10 mouse cellular contexts compared by ENCODE assay signal in the genomic region with DNA sequence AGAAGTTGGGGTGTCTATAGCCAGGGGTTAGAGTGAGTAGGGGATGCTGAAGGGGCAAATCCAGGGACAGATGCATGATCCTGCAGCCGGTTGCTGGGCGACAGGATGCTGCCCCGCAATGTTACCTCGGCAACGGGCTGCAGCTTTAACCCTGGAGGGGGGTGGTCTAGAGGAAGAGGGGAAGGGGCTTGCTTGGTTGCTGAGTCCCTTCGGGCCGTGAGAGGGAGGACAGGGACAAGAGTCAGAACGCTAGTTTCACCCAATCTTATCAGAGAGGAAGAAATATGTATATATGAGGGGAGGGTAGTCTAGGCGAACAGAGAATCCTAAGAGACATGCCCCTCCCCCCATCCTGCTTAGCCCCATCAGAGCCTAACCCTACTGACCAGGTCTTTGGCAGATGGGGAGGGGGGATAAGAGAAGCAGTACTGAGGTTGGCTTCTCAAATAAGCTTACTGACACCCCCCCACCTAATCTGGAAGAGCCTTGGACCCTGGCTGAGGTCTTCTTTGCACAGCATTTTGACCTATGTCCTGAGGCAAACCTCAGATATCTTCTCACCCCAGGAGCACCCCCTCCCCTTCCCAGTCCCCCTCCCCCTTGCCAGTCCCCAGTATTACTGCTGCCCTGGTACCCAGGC. TPM values are rescaled to one million over a fixed set of nuclear protein-coding genes. Genes with fewer than 3 reads are reported as not detected.
A peak's percentile ranks its signal among the peaks of the same experiment; 100 is the strongest.
DNase-seq lines count a peak whose midpoint lies in the region; ATAC-seq and TF ChIP-seq lines count a peak whose summit lies in the region.
"Had no signal": no experiment of that assay in that cellular context is flagged by ENCODE, and none has a peak within 500 bp of the region (broad histone marks: within the 10 kb centered on the region; RNA-seq: fewer than 3 reads in every experiment).

No protein-coding gene starts in this region.

- no peak for TF ChIP-seq CTCF in cerebellum, adult 2 months (IDR thresholded peaks at IDR 0.05; ENCODE audit: borderline replicate concordance, insufficient read depth, low read depth, low read length)

- peak overlapping the region; percentile 90 for H3K9ac ChIP-seq in hindbrain, embryonic 11.5 days (ENCODE audit: low read depth, low read length)
- H3K9ac ChIP-seq in midbrain, embryonic 11.5 days (ENCODE audit: low read length), result peak overlapping the region; percentile 21; the same call in 1 of the 2 replicates

- H3K9me3 ChIP-seq in hindbrain, embryonic 11.5 days (ENCODE audit: control insufficient read depth, low read length), result no peaks in the 10 kb centered on the region
- H3K9me3 ChIP-seq in midbrain, embryonic 11.5 days (ENCODE audit: control insufficient read depth, low read length), result no peaks in the 10 kb centered on the region

- TF ChIP-seq POLR2A in cerebellum, adult 2 months (IDR thresholded peaks at IDR 0.05; ENCODE audit: borderline replicate concordance, insufficient read depth, low read length), result no peak

- H3K27ac ChIP-seq in cerebellum, adult 2 months (ENCODE audit: insufficient read depth, low read length), result no peak overlapping the region
- H3K27ac ChIP-seq in hindbrain, embryonic 11.5 days (ENCODE audit: low read depth, low read length), result peak overlapping the region; percentile 92; the same call in 1 of the 2 replicates
- H3K27ac ChIP-seq in midbrain, embryonic 11.5 days (ENCODE audit: low read depth, low read length), result peak overlapping the region; percentile 17; the same call in 1 of the 2 replicates

- H3K4me1 ChIP-seq in cerebellum, adult 2 months (ENCODE audit: control insufficient read depth, insufficient read depth, low read length), result peaks cover 5% of the 10 kb centered on the region
- H3K4me1 ChIP-seq in hindbrain, embryonic 11.5 days (replicated peaks; ENCODE audit: control insufficient read depth, insufficient read depth, low read length), result peaks cover 20% of the 10 kb centered on the region
- H3K4me1 ChIP-seq in midbrain, embryonic 11.5 days (ENCODE audit: control insufficient read depth, insufficient read depth, low read length), result peaks cover 38% of the 10 kb centered on the region

- H3K4me3 ChIP-seq in cerebellum, adult 2 months (replicated peaks; ENCODE audit: insufficient read depth, low read depth, low read length), result peak overlapping the region; percentile 98
- peak overlapping the region; percentile 85 for H3K4me3 ChIP-seq in hindbrain, embryonic 11.5 days (ENCODE audit: low read depth, low read length)
- H3K4me3 ChIP-seq in midbrain, embryonic 11.5 days (ENCODE audit: low read depth, low read length), result peak overlapping the region; percentile 62

- no peaks in the 10 kb centered on the region for H3K27me3 ChIP-seq in cerebellum, adult 2 months (ENCODE audit: control insufficient read depth, insufficient read depth, low read length)
- peaks cover 2% of the 10 kb centered on the region; the same call in 1 of the 2 replicates for H3K27me3 ChIP-seq in hindbrain, embryonic 11.5 days (ENCODE audit: control insufficient read depth, insufficient read depth, low read length)
- peaks cover 8% of the 10 kb centered on the region; the same call in 1 of the 2 replicates for H3K27me3 ChIP-seq in midbrain, embryonic 11.5 days (ENCODE audit: control insufficient read depth, insufficient read depth, low read length)

- ATAC-seq in cerebellum, adult (ENCODE audit: insufficient number of reproducible peaks, low FRiP score, low TSS enrichment), result no peak
- no peak for ATAC-seq in hindbrain, embryonic 11.5 days (ENCODE audit: low FRiP score)
- ATAC-seq in midbrain, embryonic 11.5 days (ENCODE audit: low FRiP score), result 0 out of 2 replicates have a peak, but pooled peaks have one; percentile 3
- no peak for ATAC-seq in megakaryocyte progenitor cell, adult 5-6 weeks (replicated peaks; ENCODE audit: poor library complexity)

- WGBS in cerebellum, adult 2 months, result 16% methylated on average over 9 of the region's 9 CpGs
- WGBS in hindbrain, embryonic 11.5 days, result 1% methylated on average over 9 of the region's 9 CpGs
- WGBS in midbrain, embryonic 11.5 days, result 0% methylated on average over 9 of the region's 9 CpGs

- H3K36me3 ChIP-seq in hindbrain, embryonic 11.5 days (ENCODE audit: control insufficient read depth, insufficient read depth, low read length), result peaks cover 4% of the 10 kb centered on the region; the same call in 1 of the 2 replicates
- H3K36me3 ChIP-seq in midbrain, embryonic 11.5 days (ENCODE audit: control insufficient read depth, insufficient read depth, low read length), result peaks cover 2% of the 10 kb centered on the region; the same call in 1 of the 2 replicates

- peak overlapping the region; percentile 92 for H3K4me2 ChIP-seq in hindbrain, embryonic 11.5 days (replicated peaks; ENCODE audit: low read depth, low read length)
- H3K4me2 ChIP-seq in midbrain, embryonic 11.5 days, result peak overlapping the region; percentile 87

- DNase-seq in cerebellum, adult 2 months, result no peak
- DNase-seq in Muller cell, postnatal 12 days (ENCODE audit: inconsistent ontology term), result peak; percentile 5
- peak; percentile 79 for DNase-seq in hindbrain, embryonic 11.5 days (ENCODE audit: low spot score)
- DNase-seq in midbrain, embryonic 11.5 days (ENCODE audit: low spot score, missing footprints), result peak; percentile 97
- no peak for DNase-seq in frontal cortex, adult 2 months (ENCODE audit: extremely low spot score in 1 of 2, low spot score in 1 of 2)
- DNase-seq in cerebellum, adult 11-12 months, result no peak

RNA-seq across cellular contexts. Expression of a gene that starts 2.1 kb away (rescaled TPM):
- 116 and 122 TPM in 2 replicates for polyA plus RNA-seq in cerebellum, adult 2 months (2012; rRNA removed)
- 11.5 and 16.1 TPM in 2 replicates for polyA plus RNA-seq in hindbrain, embryonic 11.5 days (2014; fragmentation: Nextera tagmentation; extraction: Ambion mirVana)
- 9.9 and 10.3 TPM in 2 replicates for polyA plus RNA-seq in midbrain, embryonic 11.5 days (2014; fragmentation: Nextera tagmentation; extraction: Ambion mirVana)
- 116 and 125 TPM in 2 replicates for polyA plus RNA-seq in frontal cortex, adult 2 months (2012; rRNA removed)
- total RNA-seq in megakaryocyte progenitor cell, adult 5-6 weeks (2015), result 8.4 and 10.8 TPM in 2 replicates
- 3.5 and 6.2 TPM in 2 replicates for total RNA-seq in megakaryocyte progenitor cell, adult 5-6 weeks (2017)
- total RNA-seq: neutrophil, adult 5-6 weeks had no signal

RNA-seq across cellular contexts. Expression of a gene that starts 2.9 kb away (rescaled TPM):
- polyA plus RNA-seq in cerebellum, adult 2 months (2012; rRNA removed), result 200 and 210 TPM in 2 replicates
- 268 and 276 TPM in 2 replicates for polyA plus RNA-seq in hindbrain, embryonic 11.5 days (2014; fragmentation: Nextera tagmentation; extraction: Ambion mirVana)
- 285 and 287 TPM in 2 replicates for polyA plus RNA-seq in midbrain, embryonic 11.5 days (2014; fragmentation: Nextera tagmentation; extraction: Ambion mirVana)
- 183 and 212 TPM in 2 replicates for polyA plus RNA-seq in frontal cortex, adult 2 months (2012; rRNA removed)
- 240 and 307 TPM in 2 replicates for total RNA-seq in megakaryocyte progenitor cell, adult 5-6 weeks (2015)
- total RNA-seq in megakaryocyte progenitor cell, adult 5-6 weeks (2017), result 174 and 238 TPM in 2 replicates

RNA-seq across cellular contexts. Expression of a gene that starts 10.7 kb away (rescaled TPM):
- 34.2 and 36.9 TPM in 2 replicates for polyA plus RNA-seq in cerebellum, adult 2 months (2012; rRNA removed)
- polyA plus RNA-seq in hindbrain, embryonic 11.5 days (2014; fragmentation: Nextera tagmentation; extraction: Ambion mirVana), result 62.2 and 62.6 TPM in 2 replicates
- 61.7 and 65.3 TPM in 2 replicates for polyA plus RNA-seq in midbrain, embryonic 11.5 days (2014; fragmentation: Nextera tagmentation; extraction: Ambion mirVana)
- 33.6 and 37.6 TPM in 2 replicates for polyA plus RNA-seq in frontal cortex, adult 2 months (2012; rRNA removed)
- total RNA-seq in megakaryocyte progenitor cell, adult 5-6 weeks (2015), result 60.6 and 62.2 TPM in 2 replicates
- 29.1 and 32.9 TPM in 2 replicates for total RNA-seq in megakaryocyte progenitor cell, adult 5-6 weeks (2017)

RNA-seq across cellular contexts. Expression of a gene that starts 13.5 kb away (rescaled TPM):
- polyA plus RNA-seq in cerebellum, adult 2 months (2012; rRNA removed), result 1.4 TPM in 2 replicates
- 0.17 and 0.38 TPM in 2 replicates for polyA plus RNA-seq in hindbrain, embryonic 11.5 days (2014; fragmentation: Nextera tagmentation; extraction: Ambion mirVana)
- polyA plus RNA-seq in midbrain, embryonic 11.5 days (2014; fragmentation: Nextera tagmentation; extraction: Ambion mirVana), result 0.12 TPM in 1 of 2 replicates, not detected in the other
- polyA plus RNA-seq in frontal cortex, adult 2 months (2012; rRNA removed), result 0.42 and 0.58 TPM in 2 replicates
- total RNA-seq in megakaryocyte progenitor cell, adult 5-6 weeks (2015), result not detected in 2 replicates
- total RNA-seq in megakaryocyte progenitor cell, adult 5-6 weeks (2017), result 0.79 TPM in 1 of 2 replicates, not detected in the other
- total RNA-seq: neutrophil, adult 5-6 weeks had no signal

RNA-seq across cellular contexts. Expression of a gene that starts 17.2 kb away (rescaled TPM):
- not detected in 2 replicates for polyA plus RNA-seq in cerebellum, adult 2 months (2012; rRNA removed)
- polyA plus RNA-seq in hindbrain, embryonic 11.5 days (2014; fragmentation: Nextera tagmentation; extraction: Ambion mirVana), result not detected in 2 replicates
- not detected in 2 replicates for polyA plus RNA-seq in midbrain, embryonic 11.5 days (2014; fragmentation: Nextera tagmentation; extraction: Ambion mirVana)
- polyA plus RNA-seq in frontal cortex, adult 2 months (2012; rRNA removed), result not detected in 2 replicates
- total RNA-seq in megakaryocyte progenitor cell, adult 5-6 weeks (2015), result not detected in 2 replicates
- total RNA-seq in megakaryocyte progenitor cell, adult 5-6 weeks (2017), result not detected in 2 replicates
- total RNA-seq: layer of hippocampus, postnatal 10 days had no signal

Comparison
In these comparisons a context has a peak if more than half of its experiments do, and no peak if none do; other contexts are left out.
1. DNase-seq: peak in Muller cell, postnatal 12 days (single experiment), hindbrain, embryonic 11.5 days (single experiment) and midbrain, embryonic 11.5 days (single experiment); none in cerebellum, adult 2 months (0 of 2), frontal cortex, adult 2 months (0 of 2) and cerebellum, adult 11-12 months (single experiment).
2. Peak in every context shown above with its lines, with median percentiles within 50 percentile points of each other: H3K4me3 ChIP-seq.